Mouse (Mus musculus) ovary, postnatal 14 days (tissue): ENCODE measurements around the gene Olfr1494.

Experiments
- DNase-seq: peaks from one replicate; pipeline ENCODE4 v3.0.0; 2022; ENCODE audit warnings: low spot score

Olfr1494 gene

DNA sequence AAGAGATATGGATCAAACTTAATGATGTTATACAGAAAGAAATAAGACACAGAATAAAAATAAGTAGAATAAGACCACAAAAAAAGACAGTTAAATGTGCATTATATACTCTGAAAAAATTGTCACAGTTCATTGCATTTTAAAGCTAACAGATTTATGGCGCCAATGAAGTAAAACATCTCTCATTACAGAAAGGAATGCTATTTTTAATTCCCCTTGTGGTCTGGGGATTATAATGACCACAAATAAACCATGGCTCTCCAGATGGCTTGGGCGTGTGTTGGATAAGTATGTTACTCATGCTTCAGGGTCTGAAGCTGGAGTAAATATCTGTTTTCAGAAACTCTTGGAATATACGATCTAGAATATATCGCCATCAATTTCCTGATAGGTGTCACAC is at the start of gene Olfr1494:
Olfr1494 (plus strand) TSS at position 301 of the 400 bp plus-strand sequence.
- no peak for DNase-seq

DNA sequence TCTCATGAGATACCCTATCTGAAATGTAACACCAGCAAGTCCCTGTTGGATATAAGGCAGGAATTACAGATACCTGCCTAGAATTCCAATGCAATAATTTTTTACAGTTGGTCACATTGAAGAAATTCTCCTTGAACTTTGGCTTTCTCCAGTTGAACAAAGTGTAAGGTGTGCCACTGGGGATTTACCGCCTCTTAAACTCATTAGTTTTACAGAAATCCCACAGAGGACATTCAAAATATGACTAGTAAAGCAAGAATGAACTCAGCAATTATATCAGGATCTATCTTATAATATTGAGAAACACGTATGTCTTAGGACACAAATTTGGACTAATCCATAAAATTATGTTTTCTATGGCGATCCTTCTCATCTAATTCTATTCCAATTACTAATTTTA is 42.6 kb upstream of the Olfr1494 start, which contains the start of gene Olfr1491:
Olfr1491 (plus strand) TSS at position 301 of the 400 bp plus-strand sequence.
- DNase-seq = no peak

DNA sequence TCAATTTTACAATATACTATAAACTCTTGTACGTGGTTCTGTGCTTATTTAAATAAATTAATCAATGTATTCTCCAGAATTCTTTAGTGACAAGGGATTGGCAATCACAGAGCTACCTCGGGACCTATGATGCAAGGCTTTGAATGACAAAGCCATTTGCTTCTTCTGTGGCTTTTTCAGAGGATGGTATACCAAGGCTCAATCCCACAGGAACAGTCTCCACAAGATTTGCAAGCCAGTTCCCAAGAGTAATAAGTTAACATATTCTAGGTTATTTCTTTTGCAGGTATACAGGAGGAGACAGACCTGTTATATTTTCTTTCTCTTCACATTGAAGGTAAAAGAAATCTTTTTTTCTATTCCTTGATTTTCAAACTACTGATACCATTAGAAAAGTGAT is 16.6 kb upstream of the Olfr1494 start, which contains the start of gene Olfr1493-ps1:
Olfr1493-ps1 (plus strand) TSS at position 301 of the 400 bp plus-strand sequence.
- no peak for DNase-seq

- DNase-seq = no peak
These were observed 9.8 kb downstream of the Olfr1494 start for GRCm38 (mm10) chr19:13749366-13749765.

DNA sequence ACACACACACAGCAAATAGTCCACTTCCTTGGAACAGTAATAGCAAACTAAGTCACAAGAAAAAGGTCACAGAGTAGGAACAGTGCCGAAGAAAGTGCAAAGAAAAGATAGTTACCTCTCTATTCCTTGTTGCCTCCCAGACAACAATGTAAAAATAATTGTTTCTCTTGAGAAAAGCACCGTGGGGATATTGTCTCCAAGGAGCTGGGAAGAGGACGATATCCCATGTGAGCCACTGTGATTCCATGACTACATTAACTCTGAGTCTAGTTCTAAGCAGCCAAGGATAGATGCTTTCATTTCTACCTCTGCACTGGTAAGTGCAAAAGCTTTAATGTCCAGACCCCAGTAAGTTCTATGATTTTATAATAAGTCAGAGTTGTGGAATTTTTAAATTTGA is 24.8 kb downstream of the Olfr1494 start, which contains the start of gene Olfr1495:
Olfr1495 (plus strand) TSS at position 301 of the 400 bp plus-strand sequence.
- no peak for DNase-seq

- DNase-seq = no peak
These were observed 29.2 kb downstream of the Olfr1494 start for GRCm38 (mm10) chr19:13768565-13769276.

GRCm38 (mm10) chr19:13777578-13777977 is 38.0 kb downstream of the Olfr1494 start, which contains the start of gene Olfr1496:
Gene Olfr1496 (plus strand): TSS chr19:13777878.
- DNase-seq = no peak

DNA sequence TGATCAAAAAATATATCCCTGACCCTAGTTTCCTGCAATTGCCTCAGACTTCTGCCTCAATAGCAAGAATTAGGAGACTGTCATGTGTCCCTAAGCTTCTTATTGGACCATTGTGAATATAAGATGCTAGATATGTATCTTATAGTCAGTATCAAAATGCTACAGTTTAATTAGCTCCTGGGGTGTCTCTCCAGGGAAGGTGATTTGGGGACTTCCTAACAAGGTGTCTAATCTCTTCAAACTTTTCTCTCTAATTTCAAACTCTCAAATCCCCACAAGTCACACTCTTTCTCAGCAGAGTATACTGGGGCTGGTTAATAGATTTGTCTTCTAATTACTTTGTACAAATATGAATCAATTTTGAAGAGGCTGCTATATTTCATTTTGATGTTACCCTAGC is 58.6 kb downstream of the Olfr1494 start, which contains the start of gene Olfr1497:
Olfr1497 (minus strand) TSS at position 101 of the 400 bp plus-strand sequence.
- no peak for DNase-seq
